In the genomic region with DNA sequence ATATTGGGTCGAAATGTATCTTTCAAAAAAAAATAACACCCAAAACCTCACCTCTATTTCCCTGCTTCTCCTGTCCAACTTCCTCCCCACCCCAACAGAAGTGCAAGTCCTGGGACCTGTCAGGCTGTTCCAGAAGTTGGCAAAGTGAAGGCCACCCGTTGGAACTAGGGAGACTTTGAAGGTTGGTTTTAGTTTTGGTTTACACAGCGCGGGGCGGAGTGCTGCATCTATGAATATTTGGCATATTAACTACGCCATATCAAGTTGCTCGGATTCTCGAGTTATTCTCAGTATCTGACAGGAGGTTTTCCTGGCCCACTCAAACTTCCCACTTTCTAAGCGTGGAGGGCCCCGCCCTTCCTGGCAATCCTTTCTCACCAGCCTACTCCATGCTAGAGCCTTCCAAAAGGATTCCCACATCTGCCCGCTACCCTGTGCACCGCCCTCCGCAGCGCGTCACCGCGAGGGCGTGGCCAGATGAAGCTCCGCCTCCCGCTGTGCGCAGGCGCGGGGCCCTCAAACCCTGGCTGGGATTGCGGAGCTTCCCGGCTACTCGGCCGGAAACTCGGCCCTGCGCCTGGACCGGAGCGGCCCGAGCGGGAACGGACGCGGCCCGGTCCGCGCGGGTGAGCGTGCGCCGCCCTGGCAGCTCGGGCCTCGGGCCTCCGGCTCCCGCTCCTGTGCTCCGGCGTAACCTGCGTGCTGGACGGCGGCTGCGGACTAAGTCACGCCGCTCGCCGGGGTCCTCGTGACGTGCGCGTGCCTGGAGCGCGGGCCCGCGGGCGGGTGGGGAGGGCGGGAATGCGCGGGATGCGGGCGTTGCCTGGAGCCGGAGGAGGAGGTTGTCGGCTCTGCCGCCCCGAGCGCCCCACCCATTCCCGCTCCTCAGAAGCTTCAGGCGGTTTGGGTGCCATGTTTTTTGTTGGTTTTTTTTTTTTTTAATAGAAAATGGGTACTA, we compare ENCODE assay signal across 8 mouse cellular contexts. TPM values are rescaled to one million over a fixed set of nuclear protein-coding genes. Genes with fewer than 3 reads are reported as not detected.
DNase-seq lines count a peak whose midpoint lies in the region; ATAC-seq and TF ChIP-seq lines count a peak whose summit lies in the region.

Gene Ddx59 (plus strand): TSS at position 474 of the 958 bp plus-strand sequence.

- no peaks in the 10 kb centered on the region; a peak in 1 of 4 replicates for H3K27me3 ChIP-seq in MEL (ENCODE audit: control insufficient read depth in 1 of 2, insufficient read depth in 2 of 2, low read length in 2 of 2)
- H3K27me3 ChIP-seq in cerebellum, adult 2 months (ENCODE audit: control insufficient read depth, insufficient read depth, low read length) = no peaks in the 10 kb centered on the region
- no peaks in the 10 kb centered on the region for H3K27me3 ChIP-seq in hindbrain, embryonic 10.5 days (ENCODE audit: insufficient read depth, poor library complexity, severe bottlenecking)
- no peaks in the 10 kb centered on the region for H3K27me3 ChIP-seq in lung, postnatal 0 days (replicated peaks; ENCODE audit: insufficient read depth, low read length)

- peak within 1 kb of the TSS; percentile 93 for H3K9ac ChIP-seq in MEL (ENCODE audit: control insufficient read depth, low read depth, low read length, poor library complexity, severe bottlenecking)
- peak within 1 kb of the TSS; percentile 88 for H3K9ac ChIP-seq in lung, postnatal 0 days (replicated peaks; ENCODE audit: low read depth)

- peak; percentile 99 for ATAC-seq in lung, postnatal 0 days

- H3K36me3 ChIP-seq in MEL (ENCODE audit: control insufficient read depth in 1 of 2, insufficient read depth in 2 of 2, low read length in 2 of 2) = peaks cover 0 to 6% of the 10 kb centered on the region in 2 experiments; a peak in 2 of 4 replicates
- peaks cover 10% of the 10 kb centered on the region for H3K36me3 ChIP-seq in hindbrain, embryonic 10.5 days
- no peaks in the 10 kb centered on the region for H3K36me3 ChIP-seq in lung, postnatal 0 days (ENCODE audit: insufficient read depth, low read length)

- no peak; a peak in 1 of 4 replicates for TF ChIP-seq EP300 in MEL (IDR thresholded peaks at IDR 0.05; ENCODE audit: low read depth in 1 of 2, low read length in 2 of 2)
- TF ChIP-seq EP300 in lung, postnatal 0 days (IDR thresholded peaks at IDR 0.05) = no peak

- peak; percentile 93 for DNase-seq in MEL (ENCODE audit: low read depth, low spot score)
- DNase-seq in cerebellum, adult 2 months = peak; percentile 95 to 99
- DNase-seq in forelimb bud, embryonic 11.5 days (ENCODE audit: low read depth, low spot score) = peak; percentile 96
- peak; percentile 98 for DNase-seq in hindbrain, embryonic 10.5 days (ENCODE audit: low spot score)
- DNase-seq in layer of hippocampus, adult 9-11 months = peak; percentile 96
- DNase-seq in lung, postnatal 0 days (ENCODE audit: low spot score) = peak; percentile 98
- DNase-seq in ovary, postnatal 14 days (ENCODE audit: low spot score) = peak; percentile 99
- peak; percentile 97 for DNase-seq in thymus, postnatal 14 days

- no peaks in the 10 kb centered on the region for H3K9me3 ChIP-seq in MEL (replicated peaks; ENCODE audit: insufficient read depth, low read length)
- H3K9me3 ChIP-seq in hindbrain, embryonic 10.5 days = no peaks in the 10 kb centered on the region
- no peaks in the 10 kb centered on the region for H3K9me3 ChIP-seq in lung, postnatal 0 days (ENCODE audit: low read length)

- H3K4me1 ChIP-seq in MEL (ENCODE audit: control insufficient read depth in 1 of 2, insufficient read depth in 2 of 2, low read length in 2 of 2) = peaks cover 2 to 3% of the 10 kb centered on the region in 2 experiments; a peak in 2 of 4 replicates
- H3K4me1 ChIP-seq in cerebellum, adult 2 months (ENCODE audit: control insufficient read depth, insufficient read depth, low read length) = no peaks in the 10 kb centered on the region; the same call in 1 of the 2 replicates
- H3K4me1 ChIP-seq in hindbrain, embryonic 10.5 days (replicated peaks) = peaks cover 14% of the 10 kb centered on the region
- peaks cover 3% of the 10 kb centered on the region; the same call in 1 of the 2 replicates for H3K4me1 ChIP-seq in lung, postnatal 0 days (ENCODE audit: insufficient read depth, low read depth, low read length)

- TF ChIP-seq POLR2A in MEL (IDR thresholded peaks at IDR 0.05; ENCODE audit: control insufficient read depth in 1 of 2, insufficient read depth in 1 of 2, low read depth in 1 of 2, low read length in 2 of 2, poor library complexity in 1 of 2) = peak; percentile 95 to 97
- peak; percentile 79 for TF ChIP-seq POLR2A in cerebellum, adult 2 months (IDR thresholded peaks at IDR 0.05; ENCODE audit: borderline replicate concordance, insufficient read depth, low read length)

- peak within 1 kb of the TSS; percentile 85 for H3K27ac ChIP-seq in MEL (ENCODE audit: control insufficient read depth, low read depth, low read length)
- peak within 1 kb of the TSS; percentile 93 for H3K27ac ChIP-seq in cerebellum, adult 2 months (ENCODE audit: insufficient read depth, low read length)
- peak within 1 kb of the TSS; percentile 98 for H3K27ac ChIP-seq in hindbrain, embryonic 10.5 days
- peak within 1 kb of the TSS; percentile 99 for H3K27ac ChIP-seq in lung, postnatal 0 days (ENCODE audit: low read length)

- whole genome bisulfite sequencing in cerebellum, adult 2 months = 1% methylated on average over 77 of the region's 78 CpGs
- 3% methylated on average over 78 of the region's 78 CpGs for WGBS in hindbrain, embryonic 10.5 days
- WGBS in lung, postnatal 0 days = 3% methylated on average over 78 of the region's 78 CpGs

- peak within 1 kb of the TSS; percentile 69 to 77 for H3K4me3 ChIP-seq in MEL (ENCODE audit: control insufficient read depth in 1 of 2, insufficient read depth in 1 of 2, low read depth in 2 of 2, low read length in 2 of 2)
- H3K4me3 ChIP-seq in cerebellum, adult 2 months (replicated peaks; ENCODE audit: insufficient read depth, low read depth, low read length) = peak within 1 kb of the TSS; percentile 77
- H3K4me3 ChIP-seq in hindbrain, embryonic 10.5 days = peak within 1 kb of the TSS; percentile 75
- peak within 1 kb of the TSS; percentile 69 for H3K4me3 ChIP-seq in lung, postnatal 0 days (ENCODE audit: low read depth, low read length)

- peaks cover 1% of the 10 kb centered on the region; the same call in 1 of the 2 replicates for H3K79me2 ChIP-seq in MEL (ENCODE audit: control insufficient read depth, insufficient read depth, low read length, poor library complexity)

- H3K4me2 ChIP-seq in lung, postnatal 0 days (replicated peaks; ENCODE audit: low read depth, low read length) = peak within 1 kb of the TSS; percentile 41

- TF ChIP-seq CTCF in MEL (IDR thresholded peaks at IDR 0.05 in 2 of 3, conservative IDR thresholded peaks at IDR 0.05 in 1 of 3; ENCODE audit: control insufficient read depth in 1 of 3, insufficient read depth in 1 of 3, low read depth in 2 of 3, low read length in 3 of 3, poor library complexity in 1 of 3, severe bottlenecking in 1 of 3) = no peak
- TF ChIP-seq CTCF in cerebellum, adult 2 months (IDR thresholded peaks at IDR 0.05; ENCODE audit: borderline replicate concordance, insufficient read depth, low read depth, low read length) = no peak
- no peak for TF ChIP-seq CTCF in lung, postnatal 0 days (IDR thresholded peaks at IDR 0.05)

- no peak for TF ChIP-seq RAD21 in MEL (IDR thresholded peaks at IDR 0.05; ENCODE audit: low read depth, low read length)

TF ChIP-seq in MEL, 35 proteins besides CTCF, POLR2A, EP300 and RAD21 (continues in another document):
- TF ChIP-seq TAL1 (IDR thresholded peaks at IDR 0.05; ENCODE audit: low read length) = no peak
- TF ChIP-seq UBTF (IDR thresholded peaks at IDR 0.05; ENCODE audit: borderline replicate concordance, insufficient read depth, low read depth, low read length) = 0 out of 2 replicates have a peak, but pooled peaks have one; percentile 52
- TF ChIP-seq POLR2AphosphoS2 (IDR thresholded peaks at IDR 0.05; ENCODE audit: low read length) = peak; percentile 76
- no peak for TF ChIP-seq JUND (IDR thresholded peaks at IDR 0.05; ENCODE audit: low read depth, low read length)
- no peak for TF ChIP-seq SMC3 (IDR thresholded peaks at IDR 0.05; ENCODE audit: low read depth, low read length)
- TF ChIP-seq POLR2AphosphoS5 (IDR thresholded peaks at IDR 0.05; ENCODE audit: borderline replicate concordance, low read depth, low read length) = no peak
- TF ChIP-seq BHLHE40 (IDR thresholded peaks at IDR 0.05; ENCODE audit: borderline replicate concordance, low read depth, low read length) = no peak
- TF ChIP-seq MYC (IDR thresholded peaks at IDR 0.05; ENCODE audit: low read depth, low read length) = no peak
- TF ChIP-seq ZC3H11A (IDR thresholded peaks at IDR 0.05; ENCODE audit: low read depth, low read length) = no peak
- 0 out of 2 replicates have a peak, but pooled peaks have one; percentile 9 for TF ChIP-seq ETS1 (IDR thresholded peaks at IDR 0.05; ENCODE audit: low read depth, low read length)
- TF ChIP-seq GABPA (IDR thresholded peaks at IDR 0.05; ENCODE audit: low read depth, low read length) = no peak
- peak; percentile 93 for TF ChIP-seq NELFE (IDR thresholded peaks at IDR 0.05; ENCODE audit: low read depth, low read length)
- no peak for TF ChIP-seq GATA1 (IDR thresholded peaks at IDR 0.05; ENCODE audit: low read depth, low read length)
- no peak for TF ChIP-seq ZMIZ1 (IDR thresholded peaks at IDR 0.05; ENCODE audit: low read depth, low read length)
- TF ChIP-seq RCOR1 (IDR thresholded peaks at IDR 0.05; ENCODE audit: low read depth, low read length) = no peak
- peak; percentile 21; the same call in 1 of the 2 replicates for TF ChIP-seq SIN3A (IDR thresholded peaks at IDR 0.05; ENCODE audit: low read length)
- no peak for TF ChIP-seq USF2 (IDR thresholded peaks at IDR 0.05; ENCODE audit: borderline replicate concordance in 1 of 2, insufficient read depth in 1 of 2, low read depth in 1 of 2, low read length in 2 of 2)
- TF ChIP-seq KAT2A (conservative IDR thresholded peaks at IDR 0.05; ENCODE audit: low read depth, low read length) = no peak; the same call in 1 of the 2 replicates
- peak; percentile 61; the same call in 1 of the 2 replicates for TF ChIP-seq MXI1 (IDR thresholded peaks at IDR 0.05; ENCODE audit: low read depth, low read length)
- peak; percentile 43 for TF ChIP-seq TBP (IDR thresholded peaks at IDR 0.05; ENCODE audit: low read depth, low read length)
- no peak for TF ChIP-seq CHD1 (IDR thresholded peaks at IDR 0.05; ENCODE audit: low read depth, low read length)
- TF ChIP-seq ELF1 (IDR thresholded peaks at IDR 0.05; ENCODE audit: low read depth, low read length) = no peak

RNA-seq across cellular contexts. Expression of gene Ddx59, which starts in this region (rescaled TPM):
- total RNA-seq in MEL (2012; rRNA removed) = 6.0 and 6.1 TPM in 2 replicates
- 1 to 10 TPM in 1 of 2 experiments, not detected in 1; 6.9 TPM for polyA plus RNA-seq in MEL (2012; ENCODE audit: insufficient read depth in 1 of 2, insufficient read length in 2 of 2, low read depth in 1 of 2, low replicate concordance in 2 of 2, missing spikeins in 1 of 2)
- 8.0 and 8.5 TPM in 2 replicates for polyA plus RNA-seq in cerebellum, adult 2 months (2012; rRNA removed)
- polyA plus RNA-seq in hindbrain, embryonic 10.5 days (2016; fragmentation: Nextera tagmentation; extraction: Ambion mirVana) = 17.7 and 21.1 TPM in 2 replicates
- polyA plus RNA-seq in lung, postnatal 0 days (2015; fragmentation: Nextera tagmentation; extraction: Ambion mirVana) = 8.0 and 8.5 TPM in 2 replicates

Comparison
In these comparisons a context has a peak if more than half of its experiments do, and no peak if none do; other contexts are left out.
1. Peak in every context shown above with its lines: DNase-seq, ATAC-seq, H3K4me3 ChIP-seq and H3K27ac ChIP-seq.